Mouse (Mus musculus): ENCODE measurements around the gene Appbp2. TPM values are rescaled to one million over a fixed set of nuclear protein-coding genes. Genes with fewer than 3 reads are reported as not detected.

Appbp2 gene
- polyA plus RNA-seq, 1 experiment from 2014 or later = 40.1 TPM

GRCm38 (mm10) chr11:85152256-85152930 is 82.5 kb downstream of the Appbp2 start:
- Histone ChIP-seq H3K4me2 (no peak overlapping the region), H3K9me3 (no peaks in the 10 kb centered on the region), H3K4me3 (no peak overlapping the region), H3K27ac (no peak overlapping the region), H3K36me3 (no peaks in the 10 kb centered on the region), H3K4me1 (no peaks in the 10 kb centered on the region), H3K27me3 (no peaks in the 10 kb centered on the region), H3K9ac (no peak overlapping the region)
- 58% methylated on average over 2 of the region's 2 CpGs for WGBS
- no peak for ATAC-seq (ENCODE audit: insufficient number of reproducible peaks, insufficient read depth, low FRiP score, low TSS enrichment, low read depth)

- 1% methylated on average over 83 of the region's 94 CpGs for WGBS
- H3K36me3 ChIP-seq = no peaks in the 10 kb centered on the region
- peak within 1 kb of the TSS; percentile 89 for H3K27ac ChIP-seq
- H3K4me3 ChIP-seq = peak within 1 kb of the TSS; percentile 82
- peak within 1 kb of the TSS; percentile 79 for H3K4me2 ChIP-seq
- H3K27me3 ChIP-seq = no peaks in the 10 kb centered on the region
- H3K9me3 ChIP-seq = no peaks in the 10 kb centered on the region
- peak; percentile 98 for ATAC-seq (ENCODE audit: insufficient number of reproducible peaks, insufficient read depth, low FRiP score, low TSS enrichment, low read depth)
- no peaks in the 10 kb centered on the region; the same call in 1 of the 2 replicates for H3K4me1 ChIP-seq
- peak within 1 kb of the TSS; percentile 85 for H3K9ac ChIP-seq
Observed at GRCm38 (mm10) chr11:85139581-85140540, 95.1 kb downstream of the Appbp2 start, which contains the start of gene Usp32. Gene Usp32 (minus strand): TSS chr11:85140161.

GRCm38 (mm10) chr11:85138776-85139474 is 96.0 kb downstream of the Appbp2 start:
- Histone ChIP-seq H3K4me3 (peak overlapping the region; percentile 82), H3K9ac (peak overlapping the region; percentile 85)
- WGBS = 2% methylated on average over 17 of the region's 17 CpGs

More at GRCm38 (mm10) chr11:85138776-85139474, 96.0 kb downstream of the Appbp2 start:
- Histone ChIP-seq H3K36me3 (no peaks in the 10 kb centered on the region), H3K4me2 (peak overlapping the region; percentile 79), H3K4me1 (no peaks in the 10 kb centered on the region; the same call in 1 of the 2 replicates), H3K27me3 (no peaks in the 10 kb centered on the region), H3K27ac (peak overlapping the region; percentile 74), H3K9me3 (no peaks in the 10 kb centered on the region)
- ATAC-seq (ENCODE audit: insufficient number of reproducible peaks, insufficient read depth, low FRiP score, low TSS enrichment, low read depth) = 0 out of 2 replicates have a peak, but pooled peaks have one; percentile 2

Other genes starting within 250 kb of the Appbp2 start
- gene Usp32, start 95.0 kb downstream of the Appbp2 start, polyA plus RNA-seq (2015; fragmentation: Nextera tagmentation; extraction: Ambion mirVana) = 4.2 and 5.6 TPM in 2 replicates
- gene 1700125H20Rik, start 64.7 kb downstream of the Appbp2 start, polyA plus RNA-seq (2015; fragmentation: Nextera tagmentation; extraction: Ambion mirVana) = 0.65 TPM in 1 of 2 replicates, not detected in the other
- gene Ppm1d, start 76.1 kb upstream of the Appbp2 start, polyA plus RNA-seq (2015; fragmentation: Nextera tagmentation; extraction: Ambion mirVana) = 17.2 and 19.5 TPM in 2 replicates
- 28.6 and 33.1 TPM in 2 replicates for gene Bcas3, start 118.0 kb upstream of the Appbp2 start, polyA plus RNA-seq (2015; fragmentation: Nextera tagmentation; extraction: Ambion mirVana)

All from embryonic facial prominence, embryonic 13.5 days (tissue).